Mouse (Mus musculus) urinary bladder, postnatal 4 days (tissue): Measurements from ENCODE around the gene Spock1.
"Not testable (repeated sequence)": the region's sequence is repeated elsewhere in the genome, so short reads cannot be mapped to it uniquely, and the experiment has no call there.

Experiments
- DNase-seq, 2 experiments: peaks; one replicate each; pipeline ENCODE4 v3.0.0; 2021 to 2022; ENCODE audit warnings: low spot score in 2 of 2

Gene Spock1

DNA sequence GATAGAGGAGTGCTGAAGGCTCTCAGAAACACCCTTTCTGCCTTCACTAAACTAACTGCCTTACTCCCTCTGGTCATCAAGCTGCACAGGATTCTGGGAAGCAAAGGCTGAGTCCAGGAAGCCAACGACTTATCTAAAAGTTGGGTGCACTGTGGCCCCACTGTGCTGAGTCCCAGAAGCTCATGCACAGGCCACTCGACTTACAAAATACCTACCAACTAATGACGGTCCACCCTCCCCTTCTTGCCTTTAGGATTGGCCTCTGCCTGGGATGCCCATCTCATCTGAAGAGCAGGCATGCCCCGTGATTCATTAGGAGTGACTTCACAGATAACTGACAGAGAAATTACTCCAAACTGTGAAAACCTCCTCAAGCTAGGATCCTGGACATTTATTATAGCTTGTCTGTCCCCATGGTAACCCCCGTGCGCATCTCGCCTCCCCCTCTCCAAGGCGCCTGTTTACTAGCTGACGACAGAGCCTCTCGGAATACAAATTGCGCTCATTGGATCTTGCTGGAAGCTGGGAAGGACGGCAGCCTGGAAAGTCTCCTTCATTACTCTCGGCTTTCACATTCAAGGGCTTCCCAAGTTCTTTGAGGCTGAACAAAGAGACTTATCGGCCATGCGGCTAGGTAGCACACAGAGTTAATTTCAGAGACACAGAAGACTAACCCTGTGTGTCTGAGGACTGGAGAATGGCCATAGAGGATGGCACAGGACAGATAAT lies 312.9 kb downstream of the Spock1 start:
- no peak for DNase-seq

- not testable (repeated sequence) for DNase-seq
These were observed 318.7 kb downstream of the Spock1 start for GRCm38 (mm10) chr13:57589338-57589914.

- DNase-seq = no peak
These were observed 319.4 kb downstream of the Spock1 start for GRCm38 (mm10) chr13:57588558-57589273.

- no peak for DNase-seq
These were observed 323.0 kb downstream of the Spock1 start for GRCm38 (mm10) chr13:57585131-57585530.

GRCm38 (mm10) chr13:57582314-57582976 lies 325.7 kb downstream of the Spock1 start:
- DNase-seq = no peak

- DNase-seq = no peak
These were observed 330.4 kb downstream of the Spock1 start for GRCm38 (mm10) chr13:57577541-57578244.

GRCm38 (mm10) chr13:57573501-57573900 lies 334.6 kb downstream of the Spock1 start:
- DNase-seq = no peak

DNA sequence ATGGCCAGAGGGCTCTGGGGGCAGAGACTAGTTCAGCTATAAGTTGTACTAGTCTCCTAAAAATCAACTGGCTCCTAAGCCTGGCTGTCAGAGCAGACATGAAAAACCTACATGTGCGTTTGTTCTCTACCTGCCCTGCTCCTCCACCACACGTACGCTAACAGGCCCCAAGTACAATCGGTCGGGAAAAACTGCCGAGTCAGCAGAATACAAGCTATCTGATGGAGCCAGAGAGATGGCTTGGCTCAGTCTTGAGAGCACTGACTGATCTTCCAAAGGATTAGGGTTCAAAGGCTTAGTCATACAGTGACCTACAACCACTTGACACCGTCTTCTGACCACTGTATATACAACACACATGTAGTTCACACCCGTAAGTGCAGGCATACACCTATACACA lies 339.7 kb downstream of the Spock1 start:
- no peak for DNase-seq

- no peak for DNase-seq
These were observed 352.9 kb downstream of the Spock1 start for GRCm38 (mm10) chr13:57555186-57555585.

DNA sequence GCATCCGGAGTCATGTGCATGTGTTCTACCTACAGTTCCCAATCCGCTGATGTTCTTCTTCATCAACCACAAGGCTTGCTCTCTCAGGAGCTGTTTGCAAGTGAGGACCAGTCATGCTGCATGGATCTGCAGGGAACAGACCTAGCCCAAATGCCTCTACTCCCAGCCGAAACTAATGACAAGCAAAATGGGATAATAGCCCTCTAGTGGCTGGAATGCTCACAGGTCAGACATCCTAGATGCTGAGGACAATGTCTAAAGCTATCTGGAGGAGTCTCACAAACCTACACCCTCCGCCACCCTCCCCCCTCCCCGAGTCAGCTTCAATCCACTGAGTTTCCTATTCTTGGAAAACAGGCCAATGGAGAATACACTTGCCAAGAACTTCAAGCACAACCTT lies 358.4 kb downstream of the Spock1 start:
- DNase-seq = no peak

DNA sequence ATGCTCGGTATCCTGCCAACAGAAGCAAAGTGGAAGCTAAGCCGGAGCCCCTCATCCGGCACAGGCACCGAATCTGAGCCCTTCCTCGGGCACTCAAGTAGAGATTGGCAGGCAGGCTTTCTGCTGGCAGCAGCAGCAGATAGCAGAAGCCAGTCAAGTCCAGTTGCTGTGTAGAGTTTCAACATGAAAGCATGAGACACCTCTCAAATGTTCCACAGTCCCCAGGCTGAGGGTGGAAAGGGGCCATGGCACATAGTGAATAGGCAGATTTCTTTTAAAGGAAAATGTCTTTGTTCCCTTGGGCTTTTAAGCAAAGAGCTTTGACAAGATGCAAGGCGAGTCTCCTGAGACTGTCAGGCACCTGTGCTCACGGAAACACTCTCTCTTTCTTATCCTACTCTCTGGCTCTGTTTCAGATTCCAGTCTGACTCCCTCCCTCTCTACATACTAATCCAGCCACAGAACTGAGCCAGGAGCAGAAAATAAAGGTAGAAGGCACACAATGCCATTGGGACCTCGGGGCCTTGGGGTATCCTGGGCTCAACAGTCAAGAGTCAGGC lies 371.1 kb downstream of the Spock1 start:
- DNase-seq = no peak

- no peak for DNase-seq
These were observed 373.8 kb downstream of the Spock1 start for GRCm38 (mm10) chr13:57534325-57534724.

GRCm38 (mm10) chr13:57525946-57526345 lies 382.2 kb downstream of the Spock1 start:
- no peak for DNase-seq

GRCm38 (mm10) chr13:57524546-57524945 lies 383.6 kb downstream of the Spock1 start:
- no peak for DNase-seq

- no peak for DNase-seq
These were observed 384.8 kb downstream of the Spock1 start for GRCm38 (mm10) chr13:57523366-57523765.

GRCm38 (mm10) chr13:57522319-57522718 lies 385.8 kb downstream of the Spock1 start:
- DNase-seq = no peak

DNA sequence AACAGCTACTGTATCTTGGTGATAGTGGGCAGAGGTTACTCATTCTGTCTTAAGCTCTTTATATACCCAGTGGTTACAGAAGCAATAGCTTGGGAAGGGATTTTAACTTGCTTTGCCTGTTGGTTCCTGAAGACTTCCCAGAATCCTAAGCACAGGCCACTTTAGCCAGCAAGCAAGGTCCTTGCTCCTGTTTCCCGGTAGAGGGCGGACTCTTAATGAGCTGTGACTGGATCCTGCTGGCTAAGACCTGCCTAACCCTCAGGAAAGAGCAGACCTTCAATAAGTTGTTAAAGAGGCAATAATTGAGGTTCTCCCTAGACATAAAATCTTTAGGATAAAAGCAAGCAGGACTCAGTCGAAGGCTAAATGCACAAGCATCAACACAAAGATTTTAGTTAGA lies 387.0 kb downstream of the Spock1 start:
- no peak for DNase-seq

- no peak for DNase-seq
These were observed 388.3 kb downstream of the Spock1 start for GRCm38 (mm10) chr13:57519790-57520189.

DNA sequence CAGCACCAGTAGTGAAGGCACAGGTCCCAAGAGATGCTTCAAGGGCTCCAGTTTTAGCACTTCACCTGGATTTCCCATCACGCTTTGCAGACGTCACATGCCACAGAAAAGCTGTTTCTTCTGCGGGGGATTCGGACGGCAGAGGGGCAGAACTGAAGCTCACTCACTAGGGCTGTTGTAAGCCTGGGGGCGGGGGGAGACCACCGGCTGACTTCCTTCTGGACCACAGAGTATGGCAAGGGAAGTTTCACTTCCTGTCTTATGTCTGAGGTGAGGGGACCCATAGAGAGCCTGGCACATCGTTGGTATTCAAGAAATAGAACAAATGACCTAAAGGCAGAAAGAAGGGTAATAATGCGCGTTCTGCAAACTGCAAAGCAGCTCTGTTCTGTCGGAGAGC lies 392.4 kb downstream of the Spock1 start:
- DNase-seq = no peak

DNA sequence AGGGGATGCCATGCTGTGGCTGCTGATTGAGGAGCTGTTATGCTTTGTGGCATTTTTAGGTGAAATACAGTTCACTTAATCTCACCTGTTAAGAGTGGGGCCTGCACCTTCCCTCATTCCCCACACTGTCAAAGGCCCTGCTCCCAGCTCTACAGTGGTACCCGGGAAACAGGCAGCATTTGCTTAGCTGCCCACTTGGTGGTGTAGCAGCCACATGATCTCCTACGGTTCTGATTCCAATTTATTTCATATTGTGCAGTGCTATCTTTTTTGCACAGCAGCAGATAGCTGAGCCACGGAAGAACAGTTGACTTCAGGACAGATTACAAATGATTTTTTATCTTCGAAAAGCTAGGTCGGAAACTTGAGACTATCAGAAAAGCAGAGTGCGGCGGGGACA lies 406.6 kb downstream of the Spock1 start:
- no peak for DNase-seq

GRCm38 (mm10) chr13:57496778-57497177 lies 411.4 kb downstream of the Spock1 start:
- no peak for DNase-seq
